ENCODE assay signal across 19 mouse cellular contexts in genomic region chr19:20599951-20600350, GRCm38 (mm10).
DNase-seq lines count a peak whose midpoint lies in the region; ATAC-seq and TF ChIP-seq lines count a peak whose summit lies in the region.
"Had no signal": no experiment of that assay in that cellular context is flagged by ENCODE, and none has a peak within 500 bp of the region (broad histone marks: within the 10 kb centered on the region; RNA-seq: fewer than 3 reads in every experiment).

No protein-coding gene starts in this region.

- intact Hi-C loops in heart, postnatal 25 days (cut with DNase I) = no loop called here

- no peak for TF ChIP-seq EP300 in liver, postnatal 0 days (IDR thresholded peaks at IDR 0.05; ENCODE audit: low read depth)
- TF ChIP-seq EP300 in lung, postnatal 0 days (IDR thresholded peaks at IDR 0.05) = peak; percentile 84

- H3K4me2 ChIP-seq in liver, postnatal 0 days (ENCODE audit: low read depth, low read length) = no peak overlapping the region
- no peak overlapping the region for H3K4me2 ChIP-seq in lung, postnatal 0 days (replicated peaks; ENCODE audit: low read depth, low read length)
- H3K4me2 ChIP-seq: hindbrain, embryonic 13.5 days; liver, embryonic 11.5 days; midbrain, embryonic 15.5 days; neural tube, embryonic 12.5 days had no signal

- no peak for TF ChIP-seq CTCF in liver, adult 2 months (IDR thresholded peaks at IDR 0.05; ENCODE audit: low read depth, low read length)
- no peak for TF ChIP-seq CTCF in liver, postnatal 0 days (IDR thresholded peaks at IDR 0.05; ENCODE audit: low read depth)
- TF ChIP-seq CTCF in lung, postnatal 0 days (IDR thresholded peaks at IDR 0.05) = no peak

- 0 out of 2 replicates have a peak, but pooled peaks cover 5% of the 10 kb centered on the region for H3K79me2 ChIP-seq in liver, adult 2 months (ENCODE audit: control insufficient read depth, insufficient read depth, low read length)

- no peak for TF ChIP-seq POLR2A in liver, adult 2 months (IDR thresholded peaks at IDR 0.05; ENCODE audit: extremely low read depth, insufficient read depth, low read length)

- no peak overlapping the region for H3K9ac ChIP-seq in liver, adult 2 months (ENCODE audit: low read depth, low read length)
- H3K9ac ChIP-seq in liver, postnatal 0 days (replicated peaks) = no peak overlapping the region
- no peak overlapping the region for H3K9ac ChIP-seq in lung, postnatal 0 days (replicated peaks; ENCODE audit: low read depth)
- H3K9ac ChIP-seq: forebrain, postnatal 0 days; hindbrain, embryonic 13.5 days; midbrain, embryonic 15.5 days; neural tube, embryonic 12.5 days had no signal

- peak; percentile 47 for DNase-seq in heart, adult 18-20 months
- DNase-seq in heart, postnatal 25 days (ENCODE audit: low spot score) = no peak
- DNase-seq in liver, adult 2 months (ENCODE audit: extremely low read depth, low read depth, low spot score) = peak; percentile 87
- no peak for DNase-seq in liver, postnatal 0 days
- peak; percentile 74 for DNase-seq in Muller cell, postnatal 12 days (ENCODE audit: inconsistent ontology term)
- DNase-seq in lung, postnatal 0 days (ENCODE audit: low spot score) = peak; percentile 89
- no peak for DNase-seq in layer of hippocampus, postnatal 10 days (ENCODE audit: low spot score in 2 of 2)
- DNase-seq in cerebellum, adult 18-20 months = no peak
- DNase-seq: adrenal gland, postnatal 25 days; cerebellum, adult 9-11 months; forebrain, postnatal 0 days; kidney, adult 11 months; right cerebral cortex, postnatal 14 days; spleen, adult 18-20 months; thymus, postnatal 14 days had no signal

- peaks cover 2% of the 10 kb centered on the region; the same call in 1 of the 2 replicates for H3K36me3 ChIP-seq in liver, adult 2 months (ENCODE audit: control insufficient read depth, insufficient read depth, low read length)
- H3K36me3 ChIP-seq in liver, postnatal 0 days (replicated peaks; ENCODE audit: insufficient read depth, low read length) = no peaks in the 10 kb centered on the region
- H3K36me3 ChIP-seq in lung, postnatal 0 days (ENCODE audit: insufficient read depth, low read length) = no peaks in the 10 kb centered on the region
- H3K36me3 ChIP-seq: hindbrain, embryonic 13.5 days; midbrain, embryonic 15.5 days; neural tube, embryonic 12.5 days had no signal

- no peak overlapping the region for H3K4me3 ChIP-seq in liver, adult 2 months (ENCODE audit: insufficient read depth, low read depth, low read length)
- H3K4me3 ChIP-seq in liver, postnatal 0 days (ENCODE audit: low read depth, low read length) = no peak overlapping the region
- no peak overlapping the region for H3K4me3 ChIP-seq in lung, postnatal 0 days (ENCODE audit: low read depth, low read length)
- H3K4me3 ChIP-seq: hindbrain, embryonic 13.5 days; midbrain, embryonic 15.5 days; neural tube, embryonic 12.5 days had no signal

- peak overlapping the region; percentile 56 for H3K27ac ChIP-seq in liver, adult 2 months (replicated peaks; ENCODE audit: insufficient read depth, low read depth, low read length)
- H3K27ac ChIP-seq in liver, postnatal 0 days (ENCODE audit: low read depth) = no peak overlapping the region
- no peak overlapping the region for H3K27ac ChIP-seq in lung, postnatal 0 days (ENCODE audit: low read length)
- H3K27ac ChIP-seq: hindbrain, embryonic 13.5 days; midbrain, embryonic 15.5 days; neural tube, embryonic 12.5 days had no signal

- no peaks in the 10 kb centered on the region for H3K9me3 ChIP-seq in liver, postnatal 0 days (ENCODE audit: low read length)
- H3K9me3 ChIP-seq in lung, postnatal 0 days (ENCODE audit: low read length) = no peaks in the 10 kb centered on the region
- H3K9me3 ChIP-seq: hindbrain, embryonic 13.5 days; midbrain, embryonic 15.5 days; neural tube, embryonic 12.5 days had no signal

- ATAC-seq in liver, postnatal 0 days = no peak
- ATAC-seq in lung, postnatal 0 days = peak; percentile 79
- ATAC-seq: forebrain, postnatal 0 days; midbrain, embryonic 15.5 days had no signal

- H3K27me3 ChIP-seq in liver, adult 2 months (ENCODE audit: control insufficient read depth, insufficient read depth, low read length) = no peaks in the 10 kb centered on the region
- H3K27me3 ChIP-seq in liver, postnatal 0 days (ENCODE audit: insufficient read depth, low read length) = no peaks in the 10 kb centered on the region
- no peaks in the 10 kb centered on the region for H3K27me3 ChIP-seq in lung, postnatal 0 days (replicated peaks; ENCODE audit: insufficient read depth, low read length)
- H3K27me3 ChIP-seq: hindbrain, embryonic 13.5 days; midbrain, embryonic 15.5 days; neural tube, embryonic 12.5 days had no signal

- H3K4me1 ChIP-seq in liver, adult 2 months (ENCODE audit: control insufficient read depth, insufficient read depth, low read length) = peaks cover 10% of the 10 kb centered on the region
- H3K4me1 ChIP-seq in liver, postnatal 0 days (ENCODE audit: insufficient read depth) = no peaks in the 10 kb centered on the region
- no peaks in the 10 kb centered on the region for H3K4me1 ChIP-seq in lung, postnatal 0 days (ENCODE audit: insufficient read depth, low read depth, low read length)
- H3K4me1 ChIP-seq: hindbrain, embryonic 13.5 days; midbrain, embryonic 15.5 days; neural tube, embryonic 12.5 days had no signal

Comparison
In these comparisons a context has a peak if more than half of its experiments do, and no peak if none do; other contexts are left out.
1. DNase-seq: peak in heart, adult 18-20 months (2 of 2), liver, adult 2 months (single experiment), Muller cell, postnatal 12 days (single experiment) and lung, postnatal 0 days (single experiment); none in heart, postnatal 25 days (single experiment), liver, postnatal 0 days (single experiment), layer of hippocampus, postnatal 10 days (0 of 2) and cerebellum, adult 18-20 months (0 of 2).